Mouse (Mus musculus) natural killer cell, adult 2 months (primary cell): ENCODE data around the gene Spef1.
"Not testable (repeated sequence)": the region's sequence is repeated elsewhere in the genome, so short reads cannot be mapped to it uniquely, and the experiment has no call there.

ENCODE experiments used
- DNase-seq, 2 experiments: peaks; one replicate each; pipeline ENCODE4 v3.0.0; 2022; ENCODE audit warnings: low spot score in 2 of 2

The Spef1 gene

DNA sequence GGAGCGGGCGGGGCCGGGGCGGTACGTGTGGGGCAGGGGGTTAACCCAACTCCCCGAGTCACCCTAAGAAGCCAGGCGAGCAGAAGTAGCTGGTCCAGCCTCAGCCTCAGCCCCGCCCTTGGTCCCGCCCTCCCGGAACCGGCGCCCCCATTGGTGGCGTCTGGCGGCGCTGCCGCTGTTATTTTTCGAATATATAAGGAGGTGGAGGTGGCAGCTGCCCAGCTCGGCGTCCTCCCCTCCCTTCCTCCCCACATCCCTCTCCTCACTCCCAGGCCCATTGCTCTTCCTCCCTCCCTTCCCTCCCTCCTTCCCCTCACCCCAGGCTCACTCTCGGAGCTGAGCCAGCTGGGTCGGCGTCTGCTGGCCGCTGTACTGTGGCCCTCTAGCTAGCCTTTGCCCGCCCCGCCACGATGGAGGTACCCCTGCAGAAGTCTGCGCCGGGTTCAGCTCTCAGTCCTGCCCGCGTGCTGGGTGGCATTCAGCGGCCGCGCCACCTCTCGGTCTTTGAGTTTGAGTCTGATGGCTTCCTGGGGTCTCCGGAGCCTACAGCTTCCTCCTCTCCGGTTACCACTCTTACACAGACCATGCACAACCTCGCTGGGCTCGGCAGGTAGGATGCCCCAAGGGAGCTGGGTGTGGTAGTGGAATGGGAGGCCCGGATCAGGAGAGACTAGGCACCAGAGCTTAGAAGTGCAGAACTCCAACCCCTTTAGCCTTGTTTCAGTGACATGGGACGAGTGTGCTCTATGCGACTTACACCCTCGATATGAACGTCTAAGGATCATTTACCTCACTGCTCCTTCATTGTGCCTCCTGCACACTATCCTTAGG is at the start of gene Spef1, which contains the start of gene Cdc25b:
Gene Spef1 (minus strand): TSS at position 512 of the 831 bp plus-strand sequence.
Gene Cdc25b (plus strand): TSS at position 179 of the 831 bp plus-strand sequence.
- peak; percentile 72 to 79 for DNase-seq

DNA sequence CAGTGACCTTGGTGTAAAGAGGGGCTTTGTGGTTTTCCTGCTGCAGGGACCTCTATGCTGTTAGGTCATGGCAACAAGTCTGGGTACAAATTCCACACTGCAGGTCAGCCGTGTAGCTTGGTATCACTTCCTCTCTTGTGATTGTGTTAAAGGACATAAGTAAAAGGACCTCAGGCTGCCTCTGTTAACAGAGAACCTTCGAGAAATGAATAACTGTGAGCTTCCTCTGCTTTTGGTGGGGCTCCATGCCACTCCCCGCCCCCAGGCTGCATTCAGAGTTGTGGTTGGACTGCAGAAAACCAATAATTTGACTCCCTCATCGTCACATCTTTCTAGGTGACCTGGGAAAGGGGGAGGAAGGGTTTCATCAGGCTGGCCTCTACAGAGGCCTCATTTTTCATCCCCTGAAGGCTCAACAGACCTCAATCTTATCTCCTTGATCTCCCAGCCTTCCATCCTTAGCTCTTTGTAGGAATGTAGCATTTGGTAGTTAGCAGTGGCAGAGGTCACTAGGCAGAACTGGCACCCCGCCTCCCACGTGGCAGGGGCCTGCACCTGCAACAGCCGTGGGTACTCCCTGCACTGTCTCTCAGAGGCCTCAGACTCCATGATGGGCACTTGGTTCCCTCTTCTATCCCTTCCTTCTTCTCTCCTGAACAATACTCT is 48.0 kb upstream of the Spef1 start:
- peak; percentile 31 to 54 for DNase-seq

DNA sequence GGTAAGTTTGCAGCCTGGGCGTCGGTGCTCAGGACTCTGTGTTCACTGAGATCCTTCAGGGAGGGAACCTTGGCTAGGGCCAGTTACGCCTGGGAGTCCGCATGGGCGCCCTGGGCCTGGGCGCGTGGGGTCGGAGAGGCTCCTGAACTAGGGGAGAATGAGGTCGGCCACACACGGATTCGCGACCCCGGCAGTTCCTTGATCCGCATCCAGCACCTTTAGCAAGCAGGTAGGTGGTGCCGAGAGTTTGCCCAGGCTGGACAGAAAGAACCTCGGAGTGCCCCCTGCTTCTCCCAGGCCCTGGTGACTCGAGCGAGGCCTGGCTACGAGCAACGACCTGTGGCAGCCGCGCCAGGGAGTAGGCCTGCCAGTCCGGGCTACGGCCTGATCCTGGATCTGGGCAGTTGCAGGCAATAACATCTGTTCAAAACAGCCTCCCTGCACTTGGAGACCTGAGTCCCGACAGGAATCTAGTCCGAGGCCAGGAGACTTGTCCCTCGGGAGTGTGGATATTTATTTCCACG is 47.1 kb upstream of the Spef1 start:
- peak in 1 of 2 experiments; percentile 6 for DNase-seq

DNA sequence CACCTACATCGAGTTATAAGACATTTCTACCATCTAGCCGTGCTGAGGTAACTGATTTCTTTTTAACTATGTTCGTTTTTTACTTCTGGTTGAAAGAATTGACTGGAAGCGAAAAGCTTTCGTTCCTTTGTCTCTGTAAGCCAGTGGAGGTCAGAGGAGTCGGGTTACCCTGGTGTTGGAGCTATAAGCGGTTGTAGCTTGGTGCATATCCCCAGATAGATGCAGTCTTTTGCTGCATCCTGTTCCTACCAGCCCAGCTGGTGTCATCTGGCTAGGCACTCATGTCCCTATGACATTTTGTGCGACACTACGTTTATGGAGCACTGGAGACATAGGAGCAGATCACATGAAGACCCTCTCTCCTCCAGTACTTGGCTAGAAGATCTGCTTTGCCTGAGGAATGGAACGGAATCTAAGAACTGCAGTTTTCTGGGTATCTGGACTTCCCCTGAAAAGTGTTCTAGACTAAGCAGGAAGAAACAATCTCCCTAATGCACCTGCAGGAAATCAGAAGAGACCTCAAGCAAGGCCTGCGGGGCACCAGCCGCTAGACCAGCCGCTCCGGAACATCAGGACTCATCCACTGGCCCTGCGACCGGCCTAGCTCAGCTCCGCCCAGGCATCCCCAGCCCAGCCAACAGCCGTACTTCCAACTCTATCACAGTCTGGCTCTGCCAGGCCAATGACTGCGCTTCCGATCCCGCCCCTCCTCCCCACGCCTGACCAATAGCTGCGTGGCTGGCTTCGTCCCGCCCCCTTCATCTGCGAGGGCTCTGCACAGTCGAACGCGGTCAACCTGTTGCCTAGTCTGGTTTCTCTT is 46.4 kb upstream of the Spef1 start, which contains the start of gene Mavs:
Gene Mavs (plus strand): TSS at position 757 of the 820 bp plus-strand sequence.
- peak; percentile 90 to 91 for DNase-seq

DNA sequence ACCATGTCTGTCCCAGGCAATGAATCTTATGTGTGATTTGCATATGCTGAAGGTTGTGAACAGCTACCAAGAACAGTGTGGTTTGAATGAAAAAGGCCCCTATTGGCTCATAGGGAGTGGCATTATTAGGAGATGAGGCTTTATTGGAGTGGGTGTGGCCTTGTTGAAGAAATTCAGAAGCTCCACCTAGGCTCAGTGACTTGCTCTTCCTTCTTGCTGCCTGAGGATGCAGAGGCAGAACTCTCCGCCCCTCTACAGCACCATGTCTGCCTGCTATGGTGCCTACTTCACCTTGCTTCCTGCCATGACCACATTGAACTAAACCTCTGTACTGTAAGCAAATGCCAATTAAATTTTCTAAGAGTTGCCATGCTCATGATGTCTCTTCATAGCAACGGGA is 45.5 kb upstream of the Spef1 start:
- no peak for DNase-seq

DNA sequence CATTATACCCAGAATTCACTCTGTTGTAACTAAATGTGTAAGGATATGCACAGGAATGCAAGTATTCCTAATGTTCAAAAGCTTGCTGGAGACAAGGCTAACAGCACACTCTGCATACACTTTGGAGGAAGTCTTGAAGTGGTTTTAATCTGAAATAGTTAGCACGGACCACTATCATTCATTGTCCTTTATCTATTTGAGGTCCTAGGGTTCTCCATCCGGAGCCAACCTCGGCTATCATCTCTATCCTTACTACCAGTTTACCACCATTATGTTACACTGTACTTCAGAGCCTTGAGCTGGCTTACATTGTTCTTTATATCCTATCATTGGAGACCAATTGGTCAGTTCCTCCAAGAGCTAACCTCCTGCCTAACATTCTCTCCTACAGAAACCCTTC is 40.2 kb upstream of the Spef1 start:
- no peak for DNase-seq

DNA sequence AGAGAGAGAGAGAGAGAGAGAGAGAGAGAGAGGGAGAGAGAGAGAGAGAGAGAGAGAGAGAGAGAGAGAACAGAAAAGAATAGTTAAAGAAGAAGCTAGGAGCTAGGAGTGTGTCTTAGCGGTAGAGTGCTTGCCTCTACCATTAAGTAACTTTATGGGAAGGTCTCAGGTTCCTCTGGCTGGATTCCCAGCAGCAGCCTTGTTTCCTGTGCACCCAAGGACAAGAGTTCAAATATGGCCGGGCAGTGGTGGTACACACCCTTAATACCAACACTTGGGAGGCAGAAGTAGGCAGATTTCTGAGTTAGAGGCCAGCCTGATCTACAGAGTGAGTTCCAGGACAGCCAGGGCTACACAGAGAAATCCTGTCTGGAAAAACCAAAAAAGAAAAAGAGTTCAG is 39.6 kb upstream of the Spef1 start:
- not testable (repeated sequence) for DNase-seq

DNA sequence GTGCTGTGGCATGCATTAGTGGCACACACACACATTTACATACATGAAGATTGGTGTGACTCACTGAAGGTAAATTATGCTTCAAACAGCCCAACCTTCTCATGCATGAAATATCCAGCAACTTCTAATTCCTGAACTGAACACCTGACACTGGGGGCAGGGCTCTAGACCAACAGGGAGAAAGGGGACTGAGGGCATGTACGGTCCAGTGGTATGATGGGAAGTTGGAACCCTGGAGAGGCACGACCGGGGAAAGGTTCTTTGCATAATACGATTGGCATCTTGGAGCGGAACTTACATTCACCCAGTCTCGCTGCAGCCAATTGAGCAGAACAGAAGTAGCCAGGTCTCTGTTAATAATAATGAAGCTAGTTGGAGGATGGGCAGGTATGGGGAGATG is 38.1 kb upstream of the Spef1 start:
- no peak for DNase-seq

DNA sequence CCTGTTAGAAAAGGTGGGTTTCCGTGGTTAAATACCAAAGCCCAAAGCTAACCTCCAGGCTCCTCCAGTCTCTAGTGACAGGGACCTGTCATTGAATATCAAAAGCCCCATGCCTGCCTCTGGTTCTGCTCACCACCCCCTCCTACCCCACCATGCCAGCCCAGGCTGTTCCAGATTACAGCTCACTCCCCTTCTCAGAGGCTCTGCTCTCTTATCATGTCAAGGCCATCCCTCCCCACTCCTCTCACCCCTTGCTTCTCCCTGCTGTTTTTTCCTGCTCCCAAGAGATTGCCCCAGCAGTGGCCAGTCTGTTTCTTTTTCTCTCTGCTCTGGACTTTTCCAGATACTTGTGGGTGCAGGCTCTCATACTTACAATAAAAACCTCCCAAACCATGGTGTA is 36.5 kb upstream of the Spef1 start:
- no peak for DNase-seq

DNA sequence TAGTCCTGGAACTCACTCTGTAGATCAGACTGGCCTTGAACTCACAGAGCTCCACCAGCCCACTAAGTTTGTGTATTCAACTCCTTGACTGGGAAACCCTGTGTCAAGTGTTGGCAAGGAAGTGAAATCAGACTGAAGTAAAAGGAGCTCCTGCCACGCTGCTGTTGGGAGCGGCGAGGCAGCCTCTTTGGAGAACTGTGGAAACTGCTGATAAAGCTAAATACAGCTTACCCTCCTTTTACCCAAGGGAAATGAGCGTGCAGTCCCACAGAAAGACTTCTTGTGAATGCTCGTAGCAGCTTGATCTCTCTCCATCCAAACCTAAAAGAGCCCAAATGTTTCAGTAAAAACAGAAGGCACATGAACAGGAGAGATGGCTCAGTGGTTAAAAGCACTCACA is 35.5 kb upstream of the Spef1 start:
- no peak for DNase-seq

DNA sequence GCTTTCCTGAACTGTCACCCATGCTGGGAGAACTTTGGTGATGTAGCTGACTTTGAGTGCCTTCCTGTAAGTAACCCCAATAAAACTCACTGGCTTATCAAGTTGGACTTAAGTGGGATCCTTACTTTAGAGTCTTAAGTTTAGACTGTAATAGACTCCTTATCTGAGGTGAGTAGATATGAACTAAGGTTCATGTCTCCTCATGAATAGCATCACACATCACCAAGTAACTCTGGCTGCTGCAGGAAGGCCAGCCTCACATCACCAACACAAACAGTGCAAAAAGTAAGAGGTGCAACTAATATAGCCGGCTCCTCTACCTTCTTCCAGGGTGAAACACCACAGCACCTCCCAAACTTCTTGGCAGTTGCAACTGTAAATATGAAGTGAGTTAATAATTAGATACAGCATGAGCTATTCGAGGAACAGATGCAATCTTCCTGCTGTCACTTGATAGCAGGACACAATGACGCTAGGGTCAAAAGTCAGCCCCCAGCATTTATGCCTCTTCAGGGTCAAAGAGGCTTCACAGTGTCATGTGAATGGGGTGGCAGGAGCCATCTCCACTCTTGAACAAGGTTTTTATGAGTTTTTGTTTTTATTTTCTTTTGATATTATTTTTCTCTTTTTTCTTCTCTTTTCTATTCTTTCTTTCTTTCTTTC is 34.9 kb upstream of the Spef1 start:
- no peak for DNase-seq

DNA sequence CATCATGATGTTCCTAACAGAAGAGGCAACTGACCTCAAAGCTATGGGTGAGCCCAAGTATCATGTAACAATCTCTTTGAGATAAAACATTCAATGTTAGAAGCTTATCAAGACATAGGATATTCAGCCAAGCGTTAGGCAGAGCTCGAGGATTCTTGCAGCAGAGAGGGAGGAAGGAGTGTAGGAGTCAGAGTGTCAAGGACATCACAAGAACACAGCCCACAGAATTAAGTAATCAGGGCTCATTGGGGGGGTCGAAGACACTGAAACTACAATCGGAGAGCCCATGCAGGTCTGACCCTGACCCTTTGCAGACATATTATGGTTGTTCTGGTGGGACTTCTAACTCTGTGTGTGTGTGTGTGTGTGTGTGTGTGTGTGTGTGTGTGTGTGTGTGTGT is 32.9 kb upstream of the Spef1 start:
- DNase-seq: no peak

DNA sequence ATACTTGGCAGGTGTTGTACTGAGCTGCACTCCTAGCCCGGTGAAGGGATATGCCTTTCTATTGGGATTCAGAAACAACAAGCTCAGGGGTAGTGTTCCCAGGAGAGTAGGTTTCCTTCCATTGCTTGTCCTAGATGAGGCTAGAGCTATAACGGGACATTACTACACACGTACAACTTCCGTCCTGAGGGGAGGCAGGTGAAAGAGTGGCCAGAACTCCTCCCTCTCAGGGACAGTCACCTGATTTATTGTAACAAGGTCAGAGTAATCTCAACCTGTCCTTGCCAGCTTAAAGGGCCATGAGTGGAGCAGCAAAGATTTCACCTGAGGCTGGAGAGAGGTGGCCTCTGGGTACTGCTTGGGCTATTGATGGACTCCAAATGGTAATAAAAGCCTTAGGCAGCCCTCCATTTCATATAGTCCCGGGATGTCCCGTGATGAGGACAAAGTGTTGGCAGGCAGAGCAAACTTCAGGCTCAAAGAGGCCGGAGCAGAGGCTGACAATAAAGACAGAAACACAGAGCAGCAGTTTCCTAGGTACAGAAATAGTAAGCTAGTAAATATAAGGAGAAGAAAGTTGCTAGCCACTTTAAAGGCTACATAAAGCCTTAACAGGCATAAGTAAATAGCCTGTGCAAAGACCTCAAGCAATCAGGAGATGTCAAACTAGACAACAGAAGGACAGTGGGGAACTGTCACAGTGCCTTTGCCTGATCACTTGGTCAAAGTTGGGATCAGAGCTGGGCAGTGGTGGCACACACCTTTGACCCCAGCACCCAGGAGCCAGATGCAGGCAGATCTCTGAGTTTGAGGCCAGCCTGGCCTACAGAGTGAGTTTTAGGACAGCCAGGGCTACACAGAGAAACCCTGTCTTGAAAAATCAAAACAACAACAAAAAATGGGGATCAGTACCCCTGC is 29.1 kb upstream of the Spef1 start:
- no peak for DNase-seq

DNA sequence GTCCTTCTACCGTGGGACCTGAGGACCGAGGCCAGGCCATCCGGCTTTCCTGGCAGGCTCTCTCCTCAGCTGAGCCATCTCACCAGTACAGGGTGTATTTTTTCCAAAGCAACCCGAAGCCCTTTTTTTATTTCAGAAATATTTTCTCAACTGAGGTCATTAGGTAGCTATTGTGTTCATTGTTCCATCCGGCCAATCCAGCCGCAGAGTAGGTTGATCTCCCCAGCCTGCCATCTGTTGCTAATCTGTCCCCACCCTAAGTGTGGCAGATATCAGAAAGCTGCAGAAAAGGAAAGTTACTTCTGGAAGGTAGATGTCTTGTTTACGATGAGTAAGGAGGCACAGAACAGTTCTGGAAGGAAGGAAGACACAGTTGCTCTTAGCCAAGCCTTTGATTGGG is 26.7 kb upstream of the Spef1 start:
- DNase-seq: no peak

DNA sequence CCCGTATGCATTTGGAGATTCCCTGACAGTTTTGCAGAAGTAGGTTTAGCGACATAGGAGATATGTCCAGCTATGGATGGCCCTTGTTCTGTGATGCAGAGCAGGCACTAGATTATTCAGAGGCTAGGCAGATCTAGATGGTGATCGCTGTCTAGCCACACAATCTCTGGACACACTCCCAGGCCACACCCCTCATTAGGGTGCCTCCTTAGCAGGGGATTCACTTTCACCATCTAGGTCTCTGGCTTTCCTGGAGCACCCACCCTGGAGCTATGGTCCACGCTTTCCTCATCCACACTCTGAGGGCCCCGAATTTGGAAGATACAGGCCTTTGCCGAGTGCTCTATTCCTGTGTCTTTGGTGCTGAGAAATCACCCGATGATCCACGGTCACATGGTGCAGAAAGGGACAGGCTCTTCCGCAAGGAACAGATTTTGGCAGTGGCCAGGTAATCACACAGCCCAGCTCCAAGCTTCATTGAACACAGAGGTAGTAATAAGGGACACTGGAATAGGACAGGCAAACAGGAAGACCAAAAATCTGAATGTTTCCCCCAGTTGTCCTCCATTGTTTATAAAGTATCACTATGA is 24.0 kb upstream of the Spef1 start:
- no peak for DNase-seq

DNA sequence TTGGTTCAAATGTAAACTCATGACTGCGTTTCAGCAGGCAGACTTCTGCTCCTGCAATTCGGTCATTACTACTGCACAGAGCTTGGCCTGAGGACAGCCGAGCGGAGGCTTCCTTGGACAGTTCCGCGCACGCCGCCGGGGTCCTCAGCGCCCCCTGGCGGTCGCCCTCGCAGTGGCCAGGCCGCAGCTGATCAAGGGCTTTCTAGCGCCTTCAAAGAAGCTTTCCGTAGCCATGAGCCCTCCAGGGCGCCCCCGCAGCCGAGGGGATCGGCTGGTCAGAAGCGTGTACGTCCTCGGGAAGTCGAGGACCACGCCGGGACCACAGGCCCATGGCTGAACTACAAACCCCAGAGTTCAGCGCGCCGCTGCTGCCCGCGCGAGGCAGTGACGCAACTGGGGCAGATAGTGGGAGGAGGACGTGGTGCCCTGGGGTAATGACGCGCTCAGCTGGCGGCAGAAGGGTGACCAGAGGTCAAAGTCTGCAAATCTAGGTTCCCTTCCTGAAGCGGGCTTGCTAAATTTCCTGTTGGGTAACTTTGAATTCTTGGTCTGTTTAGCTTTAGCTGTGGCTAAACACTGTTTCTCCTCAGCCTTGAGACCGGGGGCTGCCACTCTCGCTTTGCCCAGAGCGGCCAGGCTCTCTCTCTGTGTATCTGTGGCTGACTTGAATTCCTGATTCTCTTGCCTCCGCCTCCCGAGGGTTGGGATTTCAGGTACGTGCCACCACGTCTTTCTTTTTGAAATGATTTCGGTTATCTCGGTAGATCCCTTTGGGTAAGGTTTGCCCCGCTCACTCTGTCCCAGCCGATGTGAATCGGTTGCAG is 23.1 kb upstream of the Spef1 start:
- peak; percentile 94 to 95 for DNase-seq

DNA sequence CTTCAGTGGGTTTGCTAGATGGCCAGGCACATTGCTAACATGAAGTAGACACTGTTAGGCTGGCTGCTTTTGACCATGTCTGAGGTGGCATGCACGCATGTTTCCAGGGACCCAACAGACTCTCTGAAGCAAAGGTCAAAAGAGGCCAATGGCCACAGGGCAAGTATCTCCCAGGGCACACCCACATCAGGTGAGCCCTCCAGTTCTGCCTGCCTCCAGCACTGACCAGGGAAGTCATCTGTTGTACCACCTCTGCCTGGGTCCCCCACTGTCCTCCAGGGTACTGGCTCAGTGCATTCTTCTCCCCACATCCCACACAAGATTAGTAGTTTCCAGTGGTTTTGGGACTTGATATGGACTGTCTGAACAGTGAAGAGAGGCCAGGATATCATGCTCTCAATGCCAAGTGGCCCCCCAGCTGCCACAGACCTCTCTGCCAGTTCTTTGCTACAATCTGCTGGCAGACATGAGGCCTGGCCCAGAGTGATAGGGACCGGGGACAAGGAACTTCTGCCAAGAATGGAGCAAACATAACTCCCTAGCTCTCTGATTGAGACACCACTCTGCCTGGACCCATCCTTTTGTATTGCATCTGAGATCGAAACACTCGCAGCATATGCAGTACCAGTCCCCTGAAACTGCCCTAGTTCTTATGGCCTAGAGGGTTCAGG is 22.2 kb upstream of the Spef1 start:
- no peak for DNase-seq

DNA sequence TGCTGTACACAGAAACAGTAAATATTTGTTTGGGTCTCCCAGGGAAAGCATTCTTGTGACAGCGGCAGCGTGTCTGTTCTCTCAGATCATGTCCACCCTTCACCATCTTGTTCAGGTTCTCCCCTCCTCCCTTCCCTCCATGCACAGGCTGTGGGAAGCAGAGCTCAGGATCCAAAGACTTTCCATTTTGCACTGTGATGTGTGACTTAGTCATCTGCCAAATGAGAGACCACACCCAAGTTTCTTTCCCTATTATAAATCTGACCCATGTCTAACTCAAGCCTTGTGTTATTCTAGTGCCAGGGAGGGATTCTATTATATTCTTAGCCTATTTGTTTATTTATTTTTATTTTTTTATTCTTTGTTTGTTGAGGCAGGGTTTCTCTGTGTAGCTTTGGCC is 21.3 kb upstream of the Spef1 start:
- DNase-seq: no peak

DNA sequence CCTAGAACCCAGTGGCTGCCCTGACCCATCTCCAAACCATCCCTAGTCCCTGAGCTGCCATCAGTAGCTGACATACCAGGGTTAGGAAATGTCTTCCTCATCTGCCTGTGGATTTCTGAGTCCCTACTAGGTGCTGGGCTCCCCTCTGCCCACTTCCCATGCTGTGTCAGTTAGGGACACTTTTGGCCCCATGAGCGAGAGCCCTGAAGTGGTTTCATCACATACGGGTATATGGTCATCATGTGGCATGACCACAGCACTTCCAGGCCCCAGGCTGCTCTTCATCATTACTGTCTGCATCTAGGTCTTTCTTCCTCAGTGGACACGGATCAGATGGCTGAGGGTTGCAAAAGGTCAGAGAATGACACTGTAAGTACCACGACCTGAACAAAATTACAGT is 19.7 kb upstream of the Spef1 start, which contains the start of gene Ap5s1:
Gene Ap5s1 (plus strand): TSS at position 301 of the 400 bp plus-strand sequence.
- DNase-seq: no peak
